Mouse (Mus musculus) NIH3T3 (cell line): ENCODE measurements around the gene Lrcol1.

Experiments used
- DNase-seq: peaks from one replicate; pipeline ENCODE4 v3.0.0-alpha.2; 2012; ENCODE audit warnings: low read depth

Lrcol1 gene

GRCm38 (mm10) chr5:110344524-110344923, at the start of gene Lrcol1:
Lrcol1 (plus strand) TSS chr5:110344730.
- DNase-seq, result no peak

GRCm38 (mm10) chr5:110296637-110297036, 47.9 kb upstream of the Lrcol1 start:
- DNase-seq, result no peak

GRCm38 (mm10) chr5:110300591-110300990, 43.9 kb upstream of the Lrcol1 start:
- DNase-seq, result no peak

- DNase-seq, result no peak
These were observed 35.7 kb upstream of the Lrcol1 start for GRCm38 (mm10) chr5:110308861-110309260.

GRCm38 (mm10) chr5:110313127-110313526, 31.4 kb upstream of the Lrcol1 start:
- DNase-seq, result no peak

- no peak for DNase-seq
These were observed 14.0 kb upstream of the Lrcol1 start for GRCm38 (mm10) chr5:110330508-110330907.

GRCm38 (mm10) chr5:110338792-110339191, 5.7 kb upstream of the Lrcol1 start:
- peak; percentile 77 for DNase-seq

GRCm38 (mm10) chr5:110342648-110343284, 1.8 kb upstream of the Lrcol1 start, which contains the start of gene P2rx2:
P2rx2 (minus strand) TSS chr5:110343212.
- no peak for DNase-seq

GRCm38 (mm10) chr5:110345553-110345952, 1.0 kb downstream of the Lrcol1 start:
- no peak for DNase-seq

- DNase-seq, result no peak
These were observed 2.5 kb downstream of the Lrcol1 start for GRCm38 (mm10) chr5:110347006-110347405.

GRCm38 (mm10) chr5:110354716-110355115, 10.2 kb downstream of the Lrcol1 start:
- peak; percentile 63 for DNase-seq

- DNase-seq, result peak; percentile 93
These were observed 13.1 kb downstream of the Lrcol1 start for GRCm38 (mm10) chr5:110357531-110358179.

- no peak for DNase-seq
These were observed 16.9 kb downstream of the Lrcol1 start for GRCm38 (mm10) chr5:110361465-110361864.

GRCm38 (mm10) chr5:110362813-110363178, 18.3 kb downstream of the Lrcol1 start:
- DNase-seq, result no peak

- peak; percentile 48 for DNase-seq
These were observed 18.8 kb downstream of the Lrcol1 start for GRCm38 (mm10) chr5:110363179-110363821.

GRCm38 (mm10) chr5:110363822-110364545, 19.5 kb downstream of the Lrcol1 start:
- DNase-seq, result no peak

GRCm38 (mm10) chr5:110376802-110377433, 32.4 kb downstream of the Lrcol1 start:
- DNase-seq, result peak; percentile 21

GRCm38 (mm10) chr5:110378181-110378583, 33.7 kb downstream of the Lrcol1 start:
- no peak for DNase-seq

- no peak for DNase-seq
These were observed 34.6 kb downstream of the Lrcol1 start for GRCm38 (mm10) chr5:110379086-110379485.

GRCm38 (mm10) chr5:110379823-110380222, 35.3 kb downstream of the Lrcol1 start:
- DNase-seq, result no peak

GRCm38 (mm10) chr5:110384491-110384890, 40.0 kb downstream of the Lrcol1 start:
- no peak for DNase-seq

- no peak for DNase-seq
These were observed 40.7 kb downstream of the Lrcol1 start for GRCm38 (mm10) chr5:110385263-110385662.
